Mouse (Mus musculus): ENCODE measurements around the gene Adgrl1.

DNA sequence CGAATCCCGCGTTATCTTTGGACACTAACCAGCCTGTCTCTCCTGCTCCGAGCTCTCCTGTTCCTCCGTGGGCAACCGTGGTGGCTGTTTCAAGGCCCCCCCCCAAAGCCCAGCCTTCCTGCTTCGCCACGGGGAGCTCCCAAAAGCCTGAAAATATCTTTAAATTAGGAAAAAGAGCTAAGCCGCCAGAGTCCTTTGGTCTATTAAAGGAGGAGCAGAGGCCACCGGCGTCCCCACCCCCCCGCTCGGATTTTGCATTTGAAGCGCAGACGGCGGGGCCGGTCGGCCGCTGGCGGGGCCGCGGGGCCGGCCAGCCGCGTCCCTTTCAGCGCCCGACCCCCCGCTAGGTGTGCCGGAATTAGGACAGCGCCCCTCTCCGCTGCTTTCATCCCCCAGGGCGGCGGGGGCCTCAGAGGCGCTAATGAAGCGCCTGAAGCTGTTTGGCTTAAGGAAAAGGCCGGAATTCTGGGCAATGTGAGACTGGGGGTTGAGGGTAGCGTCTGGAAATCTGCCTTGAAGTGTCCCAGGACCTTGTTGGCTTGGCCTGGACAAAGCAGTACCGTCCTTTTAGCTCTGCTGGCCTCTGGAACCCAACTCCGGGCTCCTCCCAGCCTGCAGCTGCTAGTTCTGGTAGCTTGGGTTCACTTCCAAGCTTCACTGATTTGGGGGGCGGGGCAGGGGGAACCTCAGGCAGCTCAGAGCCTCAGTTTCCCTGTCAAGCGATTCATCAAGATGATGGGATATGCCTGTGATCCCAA is 23.6 kb upstream of the Adgrl1 start:
- TF ChIP-seq CTCF (IDR thresholded peaks at IDR 0.05; ENCODE audit: low read depth, low read length): no peak
- TF ChIP-seq TAL1 (conservative IDR thresholded peaks at IDR 0.05; ENCODE audit: low read depth, low read length): no peak
- TF ChIP-seq GATA2 (IDR thresholded peaks at IDR 0.05; ENCODE audit: borderline replicate concordance, low read depth, low read length): no peak

All from G1E (cell line).